Mouse (Mus musculus) hindbrain, embryonic 10.5 days (tissue): ENCODE data around the gene Naa30. TPM values are rescaled to one million over a fixed set of nuclear protein-coding genes. Genes with fewer than 3 reads are reported as not detected.

Experiments
- DNase-seq: peaks from one replicate; pipeline ENCODE4 v3.0.0-alpha.2; 2017; ENCODE audit warnings: low spot score
- H3K27ac ChIP-seq: fragments of 300-500 bp; sonication (generic); 2 replicates; pipeline ENCODE4 v1.5.1; 2016; ENCODE audit warnings: mild to moderate bottlenecking, moderate library complexity
- H3K27me3 ChIP-seq: fragments of 300-500 bp; sonication (generic); 2 replicates; pipeline ENCODE4 v1.6.1; 2016; ENCODE audit warnings: mild to moderate bottlenecking; ENCODE audit not compliant: poor library complexity, insufficient read depth, severe bottlenecking
- H3K36me3 ChIP-seq: fragments of 300-500 bp; sonication (generic); 2 replicates; pipeline ENCODE4 v1.6.1; 2016; ENCODE audit warnings: mild to moderate bottlenecking, moderate library complexity
- H3K4me1 ChIP-seq: fragments of 300-500 bp; sonication (generic); replicated peaks from 2 replicates; pipeline ENCODE4 v1.6.1; 2016; ENCODE audit warnings: mild to moderate bottlenecking
- H3K4me3 ChIP-seq: fragments of 300-500 bp; sonication (generic); 2 replicates; pipeline ENCODE4 v1.5.1; 2016; ENCODE audit warnings: mild to moderate bottlenecking, moderate library complexity
- H3K9me3 ChIP-seq: fragments of 300-500 bp; sonication (generic); 2 replicates; pipeline ENCODE4 v1.6.1; 2016; ENCODE audit warnings: mild to moderate bottlenecking, moderate library complexity
- WGBS: fragments of 180-500 bp; shearing (Covaris S2); methylation state at CpG from one replicate; pipeline ENCODE4 v1.1.7; 2016; 5-methylcytosine and 5-hydroxymethylcytosine counted together
- polyA plus RNA-seq: library from polyadenylated mRNA; unstranded; fragments of >200 nt; fragmentation: Nextera tagmentation; extraction: Ambion mirVana; gene quantifications from 2 replicates; pipeline ENCODE4 v1.2.1, GENCODE M21; 2016

The Naa30 gene
- 8.1 and 9.8 TPM in 2 replicates for polyA plus RNA-seq

DNA sequence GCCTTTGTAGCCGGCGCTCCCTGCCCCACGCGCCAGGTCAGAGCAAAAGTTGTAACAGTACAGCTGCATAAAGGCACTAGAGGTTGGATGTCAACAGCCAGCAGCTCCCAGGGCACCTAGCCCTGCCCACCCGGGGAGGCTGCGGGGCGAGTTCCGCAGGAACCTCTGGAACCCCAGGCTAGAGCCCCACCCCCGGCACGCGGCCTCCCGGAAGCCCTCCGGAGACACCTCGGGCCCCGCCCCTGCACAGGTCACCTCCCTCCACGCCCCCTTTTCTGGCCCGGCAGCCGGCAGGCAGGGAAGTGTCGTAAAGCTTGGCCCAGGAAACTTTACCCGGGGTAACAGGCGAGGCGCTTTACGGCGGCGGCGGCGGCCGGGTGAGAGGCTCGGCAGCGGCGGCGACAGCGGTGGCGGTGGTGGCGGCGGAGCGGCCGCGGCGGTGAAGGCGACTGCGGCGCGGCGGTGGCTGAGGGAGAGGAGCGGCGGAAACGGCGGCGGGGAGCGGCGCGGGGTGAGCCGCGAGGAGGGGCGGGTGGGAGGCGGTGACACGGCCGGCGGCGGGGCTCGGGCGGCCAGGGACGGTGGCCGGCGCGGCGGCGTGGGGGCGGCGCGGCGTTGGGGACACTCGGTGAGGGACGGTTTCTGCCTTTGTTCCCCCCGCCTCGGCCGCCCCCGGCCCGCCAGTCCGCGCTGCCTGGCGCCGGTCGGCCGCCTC lies at the start of gene Naa30:
Gene Naa30 (plus strand): TSS at position 360 of the 715 bp plus-strand sequence.
- H3K9me3 ChIP-seq: no peaks in the 10 kb centered on the region
- H3K27ac ChIP-seq: peak within 1 kb of the TSS; percentile 95
- H3K27me3 ChIP-seq: no peaks in the 10 kb centered on the region
- under 1% methylated on average over 71 of the region's 86 CpGs for WGBS
- peak within 1 kb of the TSS; percentile 98 for H3K4me3 ChIP-seq
- peak; percentile 97 for DNase-seq
- H3K4me1 ChIP-seq: peaks cover 33% of the 10 kb centered on the region
- H3K36me3 ChIP-seq: peaks cover 17% of the 10 kb centered on the region; the same call in 1 of the 2 replicates

GRCm38 (mm10) chr14:49127162-49127779 lies 44.8 kb upstream of the Naa30 start:
- Histone ChIP-seq H3K4me3 (peak overlapping the region; percentile 25; the same call in 1 of the 2 replicates), H3K4me1 (peaks cover 29% of the 10 kb centered on the region), H3K27ac (peak overlapping the region; percentile 78), H3K9me3 (no peaks in the 10 kb centered on the region), H3K36me3 (no peaks in the 10 kb centered on the region), H3K27me3 (no peaks in the 10 kb centered on the region)
- WGBS: 53% methylated on average over 23 of the region's 23 CpGs
- peak; percentile 37 for DNase-seq

DNA sequence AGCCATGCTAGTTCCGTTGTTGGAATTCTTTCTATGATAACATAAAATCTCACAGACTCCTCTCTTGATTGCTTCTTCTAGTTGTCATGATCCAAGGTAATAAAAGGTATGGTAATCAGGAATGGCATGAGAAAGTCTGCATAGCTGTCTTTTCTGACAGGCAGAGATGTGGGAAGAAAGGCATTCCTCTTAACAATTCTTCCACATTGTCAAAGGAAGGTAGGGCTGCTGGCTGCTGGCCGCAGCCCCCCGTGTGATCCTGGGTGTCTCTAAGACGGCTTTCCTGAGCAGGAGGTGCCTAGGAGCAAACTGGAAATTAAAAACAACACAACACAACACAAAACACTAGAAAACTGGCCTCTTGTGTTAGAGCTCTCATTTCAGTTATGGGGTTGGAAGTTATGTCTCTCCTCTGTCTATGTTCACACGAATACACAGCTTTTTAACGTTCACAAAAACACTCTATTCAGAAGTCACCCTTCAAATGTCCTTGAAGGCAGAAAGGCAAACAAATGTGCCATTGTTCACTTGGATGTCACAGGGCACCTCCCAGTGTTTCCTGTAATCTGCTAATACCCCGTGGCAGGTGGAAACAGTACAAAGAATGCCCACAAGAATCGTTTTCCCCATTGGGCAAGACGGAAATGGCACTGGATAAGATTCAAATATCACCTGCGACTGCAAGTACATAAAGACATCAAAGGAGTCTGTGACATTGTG lies 43.3 kb upstream of the Naa30 start:
- H3K4me3 ChIP-seq: no peak overlapping the region
- no peaks in the 10 kb centered on the region for H3K9me3 ChIP-seq
- no peaks in the 10 kb centered on the region for H3K36me3 ChIP-seq
- no peak for DNase-seq
- H3K27ac ChIP-seq: no peak overlapping the region
- no peaks in the 10 kb centered on the region for H3K27me3 ChIP-seq
- WGBS: 51% methylated on average over 10 of the region's 10 CpGs
- peaks cover 25% of the 10 kb centered on the region for H3K4me1 ChIP-seq

GRCm38 (mm10) chr14:49132391-49132790 lies 39.6 kb upstream of the Naa30 start:
- no peak overlapping the region for H3K27ac ChIP-seq
- H3K4me1 ChIP-seq: peaks cover 20% of the 10 kb centered on the region
- no peaks in the 10 kb centered on the region for H3K9me3 ChIP-seq
- 83% methylated on average over 3 of the region's 3 CpGs for WGBS
- H3K4me3 ChIP-seq: no peak overlapping the region
- no peaks in the 10 kb centered on the region for H3K36me3 ChIP-seq
- no peaks in the 10 kb centered on the region for H3K27me3 ChIP-seq
- DNase-seq: no peak

GRCm38 (mm10) chr14:49138171-49138570 lies 33.9 kb upstream of the Naa30 start:
- Histone ChIP-seq H3K36me3 (no peaks in the 10 kb centered on the region), H3K4me3 (no peak overlapping the region), H3K4me1 (peaks cover 15% of the 10 kb centered on the region), H3K9me3 (no peaks in the 10 kb centered on the region), H3K27ac (no peak overlapping the region), H3K27me3 (no peaks in the 10 kb centered on the region)
- 60% methylated on average over 1 of the region's 1 CpGs for WGBS
- DNase-seq: no peak

DNA sequence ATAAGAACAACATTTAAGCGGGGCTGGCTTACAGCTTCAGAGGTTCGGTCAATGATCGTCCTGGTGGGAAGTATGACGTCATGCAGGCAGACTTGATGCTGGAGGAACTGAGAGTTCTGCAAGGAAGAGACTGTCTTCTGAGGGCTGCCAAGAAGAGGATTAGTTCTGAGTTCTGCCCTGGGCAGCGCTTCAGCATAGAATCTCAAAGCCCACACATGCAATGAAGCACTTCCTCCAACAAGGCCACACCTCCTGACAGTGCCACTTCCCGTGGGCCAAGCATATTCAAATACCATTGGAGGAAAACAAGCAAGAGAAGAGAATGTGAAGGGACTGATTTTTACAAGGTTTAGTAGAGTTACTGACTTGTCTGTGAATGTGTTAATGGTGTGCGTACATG lies 31.3 kb upstream of the Naa30 start:
- Histone ChIP-seq H3K4me1 (peaks cover 18% of the 10 kb centered on the region), H3K4me3 (no peak overlapping the region), H3K27me3 (no peaks in the 10 kb centered on the region), H3K27ac (no peak overlapping the region), H3K9me3 (no peaks in the 10 kb centered on the region), H3K36me3 (no peaks in the 10 kb centered on the region)
- WGBS: 90% methylated on average over 7 of the region's 7 CpGs
- DNase-seq: no peak

DNA sequence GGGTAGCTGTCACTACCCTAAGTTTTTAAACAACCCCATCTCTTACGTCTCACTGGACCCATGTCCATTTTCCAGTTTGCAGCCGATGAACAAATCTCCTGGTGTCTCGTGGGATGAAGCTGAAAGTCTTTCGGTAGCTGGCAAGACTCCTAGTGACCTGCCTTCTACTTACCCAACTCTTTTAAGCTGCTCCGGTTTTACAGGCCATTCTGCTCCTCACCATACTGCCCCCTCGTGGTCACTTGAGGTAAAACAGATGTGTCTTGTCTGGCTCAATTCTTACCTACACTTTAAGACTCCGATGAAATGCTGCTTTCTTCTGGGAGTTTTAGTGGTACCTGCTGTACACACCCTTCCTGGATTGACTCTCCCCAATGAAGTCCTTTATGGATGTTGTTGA lies 18.2 kb upstream of the Naa30 start:
- no peaks in the 10 kb centered on the region for H3K4me1 ChIP-seq
- no peak overlapping the region for H3K4me3 ChIP-seq
- no peaks in the 10 kb centered on the region for H3K36me3 ChIP-seq
- H3K27me3 ChIP-seq: no peaks in the 10 kb centered on the region
- 30% methylated on average over 7 of the region's 7 CpGs for WGBS
- no peaks in the 10 kb centered on the region for H3K9me3 ChIP-seq
- DNase-seq: peak; percentile 75
- H3K27ac ChIP-seq: no peak overlapping the region

DNA sequence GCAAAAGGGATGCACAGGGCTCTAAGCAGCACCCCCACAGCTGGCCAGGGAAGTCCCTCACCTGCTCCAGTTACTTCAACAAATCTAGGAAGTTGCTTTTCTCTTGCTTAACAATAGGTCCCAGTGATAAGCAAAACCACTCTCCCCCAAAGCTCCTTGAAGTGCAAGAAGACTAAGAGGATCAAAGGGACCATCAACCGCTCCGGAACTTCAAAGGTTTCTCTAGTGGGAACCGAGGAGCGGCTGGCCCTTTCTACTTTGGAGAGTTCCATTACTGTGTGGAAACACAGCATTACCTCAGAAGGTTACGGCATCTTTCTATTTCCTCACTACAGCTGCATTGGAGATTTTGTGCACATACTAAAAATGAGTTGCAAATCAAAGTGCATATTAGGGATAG lies 16.5 kb upstream of the Naa30 start:
- H3K27me3 ChIP-seq: no peaks in the 10 kb centered on the region
- no peak for DNase-seq
- WGBS: 26% methylated on average over 5 of the region's 5 CpGs
- no peaks in the 10 kb centered on the region for H3K4me1 ChIP-seq
- H3K36me3 ChIP-seq: no peaks in the 10 kb centered on the region
- H3K9me3 ChIP-seq: no peaks in the 10 kb centered on the region
- H3K27ac ChIP-seq: no peak overlapping the region
- no peak overlapping the region for H3K4me3 ChIP-seq

DNA sequence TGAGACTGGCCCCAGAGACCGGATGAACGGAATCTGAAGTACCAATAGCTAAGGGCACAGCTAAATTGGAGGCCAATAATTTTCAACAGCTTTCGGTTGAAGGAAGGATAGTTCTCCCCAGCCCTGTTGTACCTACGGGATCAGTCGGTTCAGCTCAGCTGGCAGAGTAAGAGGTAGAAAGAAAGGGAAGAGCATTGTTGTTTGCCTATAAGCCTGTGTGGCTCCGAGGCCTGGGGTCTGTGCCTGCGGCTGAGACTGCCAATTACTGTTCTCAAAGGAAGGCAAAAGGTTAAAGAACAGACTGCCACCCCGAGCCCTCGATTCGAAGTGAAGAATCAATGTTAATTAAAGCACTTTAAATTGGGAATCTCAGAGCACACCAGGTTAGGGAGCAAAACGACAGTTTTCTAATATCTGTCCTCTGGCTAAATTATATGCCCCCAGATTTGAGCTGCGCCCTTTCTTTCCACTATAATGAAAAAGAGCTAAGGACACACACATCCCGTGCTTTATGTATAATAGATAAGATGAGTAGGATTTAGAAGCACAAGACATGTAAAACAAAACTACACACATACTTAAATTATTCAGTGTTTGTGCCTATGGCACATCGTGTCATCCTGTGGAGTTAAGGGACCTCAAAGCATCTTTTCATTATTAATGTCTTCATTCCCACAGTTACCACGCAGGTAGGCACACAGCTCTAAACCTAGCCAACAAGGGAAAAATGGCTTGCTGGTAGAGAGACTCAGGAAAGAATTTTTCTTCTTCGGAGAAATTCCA lies 13.7 kb upstream of the Naa30 start:
- Histone ChIP-seq H3K36me3 (no peaks in the 10 kb centered on the region), H3K9me3 (no peaks in the 10 kb centered on the region), H3K4me1 (no peaks in the 10 kb centered on the region), H3K4me3 (no peak overlapping the region), H3K27ac (no peak overlapping the region), H3K27me3 (no peaks in the 10 kb centered on the region)
- DNase-seq: no peak
- 77% methylated on average over 16 of the region's 16 CpGs for WGBS

GRCm38 (mm10) chr14:49171286-49171685 lies 740 bp upstream of the Naa30 start:
- Histone ChIP-seq H3K4me1 (peaks cover 33% of the 10 kb centered on the region), H3K4me3 (peak overlapping the region; percentile 98), H3K27ac (peak overlapping the region; percentile 95), H3K36me3 (peaks cover 17% of the 10 kb centered on the region; the same call in 1 of the 2 replicates), H3K27me3 (no peaks in the 10 kb centered on the region), H3K9me3 (no peaks in the 10 kb centered on the region)
- 34% methylated on average over 8 of the region's 8 CpGs for whole genome bisulfite sequencing
- no peak for DNase-seq

DNA sequence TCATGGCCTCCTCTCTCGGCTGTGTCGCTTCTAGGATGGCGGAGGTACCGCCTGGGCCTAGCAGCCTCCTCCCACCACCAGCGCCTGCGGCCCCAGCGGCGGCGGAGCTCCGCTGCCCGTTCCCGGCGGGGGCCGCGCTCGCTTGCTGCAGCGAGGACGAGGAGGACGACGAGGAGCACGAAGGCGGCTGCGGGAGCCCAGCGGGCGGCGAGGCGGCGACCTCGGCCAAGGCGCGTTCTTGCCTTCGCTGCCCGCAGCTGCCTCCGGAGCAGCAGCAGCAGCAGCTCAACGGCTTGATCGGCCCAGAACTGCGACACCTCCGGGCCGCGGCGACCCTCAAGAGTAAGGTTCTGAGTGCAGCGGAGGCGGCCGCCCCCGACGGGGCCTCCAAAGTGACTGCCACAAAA lies 559 bp downstream of the Naa30 start:
- under 1% methylated on average over 46 of the region's 46 CpGs for WGBS
- Histone ChIP-seq H3K27ac (peak overlapping the region; percentile 95), H3K4me3 (peak overlapping the region; percentile 98), H3K9me3 (no peaks in the 10 kb centered on the region), H3K27me3 (no peaks in the 10 kb centered on the region), H3K36me3 (peaks cover 17% of the 10 kb centered on the region; the same call in 1 of the 2 replicates), H3K4me1 (peaks cover 33% of the 10 kb centered on the region)
- peak; percentile 73 for DNase-seq

GRCm38 (mm10) chr14:49173290-49174135 lies 1.5 kb downstream of the Naa30 start:
- Histone ChIP-seq H3K4me3 (peak overlapping the region; percentile 98), H3K4me1 (peaks cover 33% of the 10 kb centered on the region), H3K27ac (peak overlapping the region; percentile 95), H3K9me3 (no peaks in the 10 kb centered on the region), H3K36me3 (peaks cover 20% of the 10 kb centered on the region), H3K27me3 (no peaks in the 10 kb centered on the region)
- WGBS: 65% methylated on average over 16 of the region's 16 CpGs
- DNase-seq: no peak
